Mouse (Mus musculus) forebrain, embryonic 10.5 days (tissue): ENCODE measurements around the gene Cdc34. TPM values are rescaled to one million over a fixed set of nuclear protein-coding genes. Genes with fewer than 3 reads are reported as not detected.
A peak's percentile ranks its signal among the peaks of the same experiment; 100 is the strongest.

ENCODE experiments used
- DNase-seq: peaks from one replicate; pipeline ENCODE4 v3.0.0-alpha.2; 2017; ENCODE audit warnings: low spot score; ENCODE audit errors: extremely low spot score
- H3K27ac ChIP-seq: fragments of 300-500 bp; sonication (generic); 2 replicates; pipeline ENCODE4 v1.5.1; 2016; ENCODE audit warnings: mild to moderate bottlenecking
- H3K27me3 ChIP-seq: fragments of 300-500 bp; sonication (generic); 2 replicates; pipeline ENCODE4 v1.6.1; 2016; ENCODE audit warnings: mild to moderate bottlenecking; ENCODE audit not compliant: poor library complexity, severe bottlenecking
- H3K36me3 ChIP-seq: fragments of 300-500 bp; sonication (generic); replicated peaks from 2 replicates; pipeline ENCODE4 v1.6.1; 2016; ENCODE audit warnings: mild to moderate bottlenecking, moderate library complexity
- H3K4me1 ChIP-seq: fragments of 300-500 bp; sonication (generic); 2 replicates; pipeline ENCODE4 v1.6.1; 2016
- H3K4me3 ChIP-seq: fragments of 300-500 bp; sonication (generic); 2 replicates; pipeline ENCODE4 v1.5.1; 2016; ENCODE audit warnings: mild to moderate bottlenecking, moderate library complexity
- H3K9me3 ChIP-seq: fragments of 300-500 bp; sonication (generic); 2 replicates; pipeline ENCODE4 v1.6.1; 2016; ENCODE audit warnings: mild to moderate bottlenecking, moderate library complexity
- WGBS: fragments of 180-500 bp; shearing (Covaris S2); methylation state at CpG from one replicate; pipeline ENCODE4 v1.1.7; 2016; 5-methylcytosine and 5-hydroxymethylcytosine counted together
- polyA plus RNA-seq: library from polyadenylated mRNA; unstranded; fragments of >200 nt; fragmentation: Nextera tagmentation; extraction: Ambion mirVana; gene quantifications from 2 replicates; pipeline ENCODE4 v1.2.1, GENCODE M21; 2016

Gene Cdc34
- polyA plus RNA-seq, 1 experiment from 2014 or later, result 264 TPM

GRCm38 (mm10) chr10:79704065-79704969 is 22.3 kb downstream of the Cdc34 start, which contains the start of gene Bsg:
Gene Bsg, plus strand, starts transcription at chr10:79704491.
- Histone ChIP-seq H3K27ac (peak within 1 kb of the TSS; percentile 98), H3K36me3 (peaks cover 34% of the 10 kb centered on the region), H3K27me3 (no peaks in the 10 kb centered on the region), H3K4me3 (peak within 1 kb of the TSS; percentile 86), H3K9me3 (no peaks in the 10 kb centered on the region), H3K4me1 (peaks cover 61% of the 10 kb centered on the region)
- DNase-seq, result peak; percentile 98
- under 1% methylated on average over 65 of the region's 65 CpGs for WGBS

GRCm38 (mm10) chr10:79704970-79705360 is 23.0 kb downstream of the Cdc34 start:
- Histone ChIP-seq H3K4me1 (peaks cover 67% of the 10 kb centered on the region), H3K36me3 (peaks cover 41% of the 10 kb centered on the region), H3K27ac (peak overlapping the region; percentile 98), H3K4me3 (peak overlapping the region; percentile 86), H3K9me3 (no peaks in the 10 kb centered on the region), H3K27me3 (no peaks in the 10 kb centered on the region)
- DNase-seq, result no peak
- 5% methylated on average over 10 of the region's 10 CpGs for WGBS

- 79% methylated on average over 5 of the region's 5 CpGs for WGBS
- H3K4me3 ChIP-seq, result peak overlapping the region; percentile 86
- H3K27ac ChIP-seq, result peak overlapping the region; percentile 98
- H3K36me3 ChIP-seq, result peaks cover 51% of the 10 kb centered on the region
- no peaks in the 10 kb centered on the region for H3K27me3 ChIP-seq
- H3K9me3 ChIP-seq, result no peaks in the 10 kb centered on the region
- H3K4me1 ChIP-seq, result peaks cover 62% of the 10 kb centered on the region
- no peak for DNase-seq
Observed at GRCm38 (mm10) chr10:79705951-79706350, 24.0 kb downstream of the Cdc34 start.

GRCm38 (mm10) chr10:79706406-79707094 is 24.6 kb downstream of the Cdc34 start:
- H3K27me3 ChIP-seq, result no peaks in the 10 kb centered on the region
- 84% methylated on average over 5 of the region's 5 CpGs for WGBS
- no peak for DNase-seq
- peak overlapping the region; percentile 98 for H3K27ac ChIP-seq
- peaks cover 56% of the 10 kb centered on the region for H3K4me1 ChIP-seq
- H3K36me3 ChIP-seq, result peaks cover 57% of the 10 kb centered on the region
- H3K9me3 ChIP-seq, result no peaks in the 10 kb centered on the region
- H3K4me3 ChIP-seq, result peak overlapping the region; percentile 86

- peaks cover 63% of the 10 kb centered on the region for H3K36me3 ChIP-seq
- no peaks in the 10 kb centered on the region for H3K27me3 ChIP-seq
- DNase-seq, result no peak
- H3K4me3 ChIP-seq, result peak overlapping the region; percentile 86; the same call in 1 of the 2 replicates
- WGBS, result 93% methylated on average over 1 of the region's 1 CpGs
- H3K4me1 ChIP-seq, result peaks cover 51% of the 10 kb centered on the region
- H3K27ac ChIP-seq, result no peak overlapping the region
- H3K9me3 ChIP-seq, result no peaks in the 10 kb centered on the region
Observed at GRCm38 (mm10) chr10:79707162-79707561, 25.2 kb downstream of the Cdc34 start.

GRCm38 (mm10) chr10:79707759-79708158 is 25.8 kb downstream of the Cdc34 start:
- DNase-seq, result no peak
- Histone ChIP-seq H3K4me1 (peaks cover 51% of the 10 kb centered on the region), H3K9me3 (no peaks in the 10 kb centered on the region), H3K4me3 (peak overlapping the region; percentile 18), H3K27me3 (no peaks in the 10 kb centered on the region), H3K27ac (no peak overlapping the region), H3K36me3 (peaks cover 67% of the 10 kb centered on the region)
- WGBS, result 81% methylated on average over 4 of the region's 4 CpGs

GRCm38 (mm10) chr10:79708668-79709067 is 26.7 kb downstream of the Cdc34 start:
- 91% methylated on average over 21 of the region's 21 CpGs for WGBS
- Histone ChIP-seq H3K27me3 (0 out of 2 replicates have a peak, but pooled peaks cover under 1% of the 10 kb centered on the region), H3K4me1 (peaks cover 50% of the 10 kb centered on the region), H3K27ac (0 out of 2 replicates have a peak overlapping the region, but pooled peaks have one; percentile 20), H3K36me3 (peaks cover 67% of the 10 kb centered on the region), H3K9me3 (no peaks in the 10 kb centered on the region), H3K4me3 (no peak overlapping the region; the same call in 1 of the 2 replicates)
- DNase-seq, result no peak

- no peak for DNase-seq
- H3K9me3 ChIP-seq, result no peaks in the 10 kb centered on the region
- peaks cover 47% of the 10 kb centered on the region for H3K4me1 ChIP-seq
- peaks cover 67% of the 10 kb centered on the region for H3K36me3 ChIP-seq
- peaks cover 6% of the 10 kb centered on the region for H3K27me3 ChIP-seq
- 86% methylated on average over 7 of the region's 7 CpGs for WGBS
- H3K4me3 ChIP-seq, result no peak overlapping the region; the same call in 1 of the 2 replicates
- H3K27ac ChIP-seq, result no peak overlapping the region
Observed at GRCm38 (mm10) chr10:79709307-79709706, 27.3 kb downstream of the Cdc34 start.

- WGBS, result 84% methylated on average over 1 of the region's 1 CpGs
- peaks cover 56% of the 10 kb centered on the region for H3K36me3 ChIP-seq
- DNase-seq, result no peak
- H3K4me3 ChIP-seq, result no peak overlapping the region
- peaks cover 33% of the 10 kb centered on the region for H3K4me1 ChIP-seq
- no peaks in the 10 kb centered on the region for H3K9me3 ChIP-seq
- peaks cover 34% of the 10 kb centered on the region for H3K27me3 ChIP-seq
- no peak overlapping the region for H3K27ac ChIP-seq
Observed at GRCm38 (mm10) chr10:79712029-79712428, 30.0 kb downstream of the Cdc34 start.

GRCm38 (mm10) chr10:79712499-79713126 is 30.6 kb downstream of the Cdc34 start:
- no peak overlapping the region for H3K27ac ChIP-seq
- peaks cover 40% of the 10 kb centered on the region for H3K27me3 ChIP-seq
- H3K36me3 ChIP-seq, result peaks cover 50% of the 10 kb centered on the region

GRCm38 (mm10) chr10:79713163-79713562 is 31.2 kb downstream of the Cdc34 start:
- Histone ChIP-seq H3K36me3 (peaks cover 44% of the 10 kb centered on the region), H3K27me3 (peaks cover 45% of the 10 kb centered on the region), H3K9me3 (no peaks in the 10 kb centered on the region), H3K4me3 (no peak overlapping the region), H3K4me1 (peaks cover 31% of the 10 kb centered on the region), H3K27ac (no peak overlapping the region)
- no peak for DNase-seq
- WGBS, result 33% methylated on average over 1 of the region's 1 CpGs

More at GRCm38 (mm10) chr10:79712499-79713126, 30.6 kb downstream of the Cdc34 start:
- Histone ChIP-seq H3K4me1 (peaks cover 33% of the 10 kb centered on the region), H3K9me3 (no peaks in the 10 kb centered on the region), H3K4me3 (no peak overlapping the region)
- DNase-seq, result peak; percentile 81
- WGBS, result 9% methylated on average over 4 of the region's 6 CpGs

GRCm38 (mm10) chr10:79714996-79715395 is 33.0 kb downstream of the Cdc34 start:
- 69% methylated on average over 4 of the region's 4 CpGs for WGBS
- Histone ChIP-seq H3K4me1 (peaks cover 18% of the 10 kb centered on the region), H3K27ac (no peak overlapping the region), H3K4me3 (no peak overlapping the region), H3K36me3 (peaks cover 26% of the 10 kb centered on the region), H3K9me3 (no peaks in the 10 kb centered on the region), H3K27me3 (peaks cover 63% of the 10 kb centered on the region)
- no peak for DNase-seq
